Mouse (Mus musculus) limb, embryonic 12.5 days (tissue): ENCODE measurements at regions not wholly inside any gene's neighbourhood (a gene's known extent, or its start where the extent isn't known, plus 50 kb on each side); places are given as distances from the start of the nearest gene placed in this dataset.
A peak's percentile ranks its signal among the peaks of the same experiment; 100 is the strongest.

Experiments used
- ATAC-seq: fragments of 200-750 bp; cut with Nextera tagmentation; 2 replicates; pipeline ENCODE4 v1.8.0; 2017; ENCODE audit warnings: low read depth, moderate TSS enrichment; ENCODE audit not compliant: insufficient number of reproducible peaks, insufficient read depth, low FRiP score, low TSS enrichment
- H3K27ac ChIP-seq: fragments of 300-500 bp; sonication (generic); 2 replicates; pipeline ENCODE4 v1.5.1; 2016; ENCODE audit warnings: mild to moderate bottlenecking, moderate library complexity
- H3K27me3 ChIP-seq: fragments of 300-500 bp; sonication (generic); 2 replicates; pipeline ENCODE4 v1.6.1; 2016; ENCODE audit warnings: mild to moderate bottlenecking, moderate library complexity
- H3K36me3 ChIP-seq: fragments of 300-500 bp; sonication (generic); 2 replicates; pipeline ENCODE4 v1.6.1; 2016; ENCODE audit warnings: mild to moderate bottlenecking, moderate library complexity
- H3K4me1 ChIP-seq: fragments of 300-500 bp; sonication (generic); replicated peaks from 2 replicates; pipeline ENCODE4 v1.6.1; 2016
- H3K4me2 ChIP-seq: fragments of 300-500 bp; sonication (generic); 2 replicates; pipeline ENCODE4 v1.6.1; 2016; ENCODE audit warnings: mild to moderate bottlenecking, moderate library complexity
- H3K4me3 ChIP-seq: fragments of 300-500 bp; sonication (generic); replicated peaks from 2 replicates; pipeline ENCODE4 v1.5.1; 2016; ENCODE audit warnings: mild to moderate bottlenecking
- H3K9ac ChIP-seq: fragments of 300-500 bp; sonication (generic); replicated peaks from 2 replicates; pipeline ENCODE4 v1.6.1; 2016; ENCODE audit warnings: mild to moderate bottlenecking, moderate library complexity
- H3K9me3 ChIP-seq: fragments of 300-500 bp; sonication (generic); 2 replicates; pipeline ENCODE4 v1.6.1; 2016; ENCODE audit warnings: mild to moderate bottlenecking, moderate library complexity
- WGBS: fragments of 180-500 bp; shearing (Covaris S2); methylation state at CpG from one replicate; pipeline ENCODE4 v1.1.7; 2016; 5-methylcytosine and 5-hydroxymethylcytosine counted together

DNA sequence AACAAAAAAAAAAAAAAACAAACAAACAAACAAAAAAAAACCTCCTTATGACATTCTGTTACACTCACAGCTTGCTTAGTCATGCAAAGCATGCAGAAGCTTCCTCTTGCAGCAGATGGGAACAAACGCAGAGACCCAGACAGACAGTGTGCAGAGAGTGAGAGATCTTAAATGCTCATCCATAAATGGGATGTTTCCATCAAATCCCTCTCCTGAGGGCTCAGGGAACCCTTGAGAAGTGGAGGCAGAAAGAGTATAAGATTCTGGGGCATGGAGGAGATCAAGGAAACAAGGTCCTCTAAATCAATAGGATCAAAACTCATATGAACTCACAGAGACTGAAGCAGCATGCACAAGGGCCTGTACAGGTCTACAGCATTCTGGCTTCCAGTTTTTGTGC is 52.5 kb downstream of the Adm start:
- no peaks in the 10 kb centered on the region for H3K9me3 ChIP-seq
- H3K9ac ChIP-seq: no peak overlapping the region
- no peaks in the 10 kb centered on the region for H3K36me3 ChIP-seq
- ATAC-seq: no peak
- no peak overlapping the region for H3K4me2 ChIP-seq
- no peaks in the 10 kb centered on the region for H3K4me1 ChIP-seq
- H3K27ac ChIP-seq: no peak overlapping the region
- WGBS: 77% methylated on average over 1 of the region's 1 CpGs
- no peak overlapping the region for H3K4me3 ChIP-seq
- H3K27me3 ChIP-seq: no peaks in the 10 kb centered on the region

GRCm38 (mm10) chr7:110682911-110683310 is 55.5 kb downstream of the Adm start:
- ATAC-seq: no peak
- H3K4me3 ChIP-seq: no peak overlapping the region
- H3K4me1 ChIP-seq: no peaks in the 10 kb centered on the region
- H3K27me3 ChIP-seq: no peaks in the 10 kb centered on the region
- no peaks in the 10 kb centered on the region for H3K9me3 ChIP-seq
- no peak overlapping the region for H3K4me2 ChIP-seq
- no peak overlapping the region for H3K9ac ChIP-seq
- WGBS: 78% methylated on average over 4 of the region's 4 CpGs
- H3K27ac ChIP-seq: no peak overlapping the region
- H3K36me3 ChIP-seq: no peaks in the 10 kb centered on the region

- WGBS: 19% methylated on average over 14 of the region's 14 CpGs
- H3K4me3 ChIP-seq: no peak overlapping the region
- peak overlapping the region; percentile 27 for H3K4me2 ChIP-seq
- H3K36me3 ChIP-seq: no peaks in the 10 kb centered on the region
- ATAC-seq: peak; percentile 83
- peak overlapping the region; percentile 24; the same call in 1 of the 2 replicates for H3K27ac ChIP-seq
- H3K27me3 ChIP-seq: no peaks in the 10 kb centered on the region
- H3K4me1 ChIP-seq: peaks cover 14% of the 10 kb centered on the region
- H3K9me3 ChIP-seq: no peaks in the 10 kb centered on the region
- H3K9ac ChIP-seq: no peak overlapping the region
Observed at GRCm38 (mm10) chr7:110688884-110689681, 61.6 kb downstream of the Adm start.

- Histone ChIP-seq H3K9ac (no peak overlapping the region), H3K4me2 (no peak overlapping the region), H3K27me3 (no peaks in the 10 kb centered on the region), H3K36me3 (no peaks in the 10 kb centered on the region), H3K4me1 (peaks cover 14% of the 10 kb centered on the region), H3K27ac (no peak overlapping the region), H3K9me3 (no peaks in the 10 kb centered on the region), H3K4me3 (no peak overlapping the region)
- ATAC-seq: no peak
- WGBS: 93% methylated on average over 2 of the region's 2 CpGs
Observed at GRCm38 (mm10) chr7:110690241-110690640, 62.8 kb downstream of the Adm start.

DNA sequence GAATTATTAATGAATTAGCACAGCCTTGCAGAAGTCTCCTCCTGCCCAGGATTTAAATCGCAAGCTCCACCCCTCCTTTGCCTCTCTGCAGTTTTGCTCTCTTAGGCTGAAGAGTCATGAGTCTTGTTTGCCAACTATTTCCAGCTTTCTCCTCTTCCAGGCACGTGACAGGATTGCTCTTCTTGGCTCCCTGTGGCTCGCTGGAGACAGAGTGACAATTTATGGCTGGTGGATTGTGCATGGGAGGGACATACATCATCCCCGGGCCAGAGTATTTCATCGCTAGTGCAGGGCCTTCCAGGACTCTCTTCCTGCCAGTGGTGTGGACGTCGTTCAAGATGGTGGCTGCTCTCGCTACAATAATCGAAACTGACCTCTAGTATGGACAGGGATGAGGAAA is 63.4 kb downstream of the Adm start:
- Histone ChIP-seq H3K4me1 (peaks cover 14% of the 10 kb centered on the region), H3K9me3 (no peaks in the 10 kb centered on the region), H3K36me3 (no peaks in the 10 kb centered on the region), H3K27me3 (no peaks in the 10 kb centered on the region), H3K27ac (no peak overlapping the region), H3K4me2 (no peak overlapping the region), H3K4me3 (no peak overlapping the region), H3K9ac (no peak overlapping the region)
- 76% methylated on average over 9 of the region's 9 CpGs for WGBS
- no peak for ATAC-seq

DNA sequence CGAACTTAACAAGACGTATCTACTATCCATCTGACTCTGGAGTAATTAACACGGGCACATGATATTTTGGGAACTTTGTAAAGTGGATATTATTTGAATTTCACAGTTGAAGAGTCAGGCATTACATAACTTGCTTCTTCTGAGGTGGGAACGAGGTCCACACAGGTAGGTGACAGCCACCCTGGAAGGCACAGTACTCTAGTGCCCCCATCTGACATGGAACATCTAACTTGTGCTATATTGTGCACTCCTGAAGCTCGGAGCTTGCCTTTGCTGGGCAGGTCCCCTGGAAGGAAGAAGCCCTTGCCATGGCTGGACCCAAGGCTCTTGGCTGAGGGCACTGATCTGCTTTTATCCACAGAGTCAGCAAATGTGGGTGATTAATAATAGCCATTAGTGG is 66.8 kb downstream of the Adm start:
- ATAC-seq: no peak
- H3K9ac ChIP-seq: no peak overlapping the region
- no peak overlapping the region for H3K4me2 ChIP-seq
- peaks cover 7% of the 10 kb centered on the region for H3K4me1 ChIP-seq
- no peak overlapping the region for H3K4me3 ChIP-seq
- H3K9me3 ChIP-seq: no peaks in the 10 kb centered on the region
- no peak overlapping the region for H3K27ac ChIP-seq
- whole genome bisulfite sequencing: 80% methylated on average over 5 of the region's 5 CpGs
- H3K27me3 ChIP-seq: no peaks in the 10 kb centered on the region
- no peaks in the 10 kb centered on the region for H3K36me3 ChIP-seq

DNA sequence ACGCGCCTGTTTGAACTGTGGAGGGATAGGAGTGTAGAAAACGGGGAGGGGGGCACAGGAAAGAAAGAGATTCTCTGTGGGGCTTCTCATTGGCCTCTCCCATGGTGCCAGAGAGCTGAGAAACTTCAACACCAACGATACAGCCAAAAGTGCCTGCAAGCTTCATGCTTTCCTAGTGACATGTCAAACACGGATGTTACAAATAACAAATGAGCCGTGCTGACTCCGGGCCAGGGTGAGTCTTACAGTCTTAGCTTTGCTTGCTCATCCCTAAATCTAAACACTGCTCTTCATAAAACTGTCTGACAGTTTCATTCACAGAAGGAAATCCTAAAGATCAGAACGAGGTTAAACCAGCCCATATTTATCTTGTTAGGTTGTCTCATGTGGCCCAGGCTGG is 68.3 kb downstream of the Adm start:
- 86% methylated on average over 8 of the region's 8 CpGs for WGBS
- H3K4me3 ChIP-seq: no peak overlapping the region
- H3K9ac ChIP-seq: no peak overlapping the region
- H3K27me3 ChIP-seq: no peaks in the 10 kb centered on the region
- no peaks in the 10 kb centered on the region for H3K36me3 ChIP-seq
- no peak for ATAC-seq
- H3K4me1 ChIP-seq: no peaks in the 10 kb centered on the region
- H3K4me2 ChIP-seq: no peak overlapping the region
- no peaks in the 10 kb centered on the region for H3K9me3 ChIP-seq
- no peak overlapping the region for H3K27ac ChIP-seq

- Histone ChIP-seq H3K36me3 (no peaks in the 10 kb centered on the region), H3K27me3 (no peaks in the 10 kb centered on the region), H3K9me3 (no peaks in the 10 kb centered on the region), H3K9ac (no peak overlapping the region), H3K4me1 (no peaks in the 10 kb centered on the region), H3K4me2 (no peak overlapping the region), H3K27ac (no peak overlapping the region), H3K4me3 (no peak overlapping the region)
- WGBS: 86% methylated on average over 17 of the region's 17 CpGs
- no peak for ATAC-seq
Observed at GRCm38 (mm10) chr7:110698211-110699153, 69.5 kb upstream of the Ampd3 start.

GRCm38 (mm10) chr7:110699596-110699995 is 68.4 kb upstream of the Ampd3 start:
- no peaks in the 10 kb centered on the region for H3K9me3 ChIP-seq
- no peaks in the 10 kb centered on the region for H3K27me3 ChIP-seq
- no peaks in the 10 kb centered on the region for H3K36me3 ChIP-seq
- no peaks in the 10 kb centered on the region for H3K4me1 ChIP-seq
- no peak overlapping the region for H3K4me3 ChIP-seq
- no peak for ATAC-seq
- H3K4me2 ChIP-seq: no peak overlapping the region
- no peak overlapping the region for H3K27ac ChIP-seq
- WGBS: 83% methylated on average over 11 of the region's 11 CpGs
- no peak overlapping the region for H3K9ac ChIP-seq

- ATAC-seq: no peak
- Histone ChIP-seq H3K4me3 (no peak overlapping the region), H3K4me1 (no peaks in the 10 kb centered on the region), H3K36me3 (no peaks in the 10 kb centered on the region), H3K4me2 (no peak overlapping the region), H3K9me3 (no peaks in the 10 kb centered on the region), H3K9ac (no peak overlapping the region), H3K27me3 (no peaks in the 10 kb centered on the region), H3K27ac (no peak overlapping the region)
- 57% methylated on average over 11 of the region's 11 CpGs for WGBS
Observed at GRCm38 (mm10) chr7:110701681-110702413, 66.2 kb upstream of the Ampd3 start.

- H3K27ac ChIP-seq: no peak overlapping the region
- 79% methylated on average over 6 of the region's 6 CpGs for WGBS
- ATAC-seq: no peak
- no peaks in the 10 kb centered on the region for H3K27me3 ChIP-seq
- H3K9ac ChIP-seq: no peak overlapping the region
- H3K4me2 ChIP-seq: no peak overlapping the region
- H3K36me3 ChIP-seq: no peaks in the 10 kb centered on the region
- 0 out of 2 replicates have a peak, but pooled peaks cover 4% of the 10 kb centered on the region for H3K4me1 ChIP-seq
- H3K9me3 ChIP-seq: no peaks in the 10 kb centered on the region
- no peak overlapping the region for H3K4me3 ChIP-seq
Observed at GRCm38 (mm10) chr7:110702414-110702783, 65.6 kb upstream of the Ampd3 start.
